Mouse (Mus musculus) megakaryocyte, embryonic 14.5 days (primary cell): ENCODE data around the gene Perm1. TPM values are rescaled to one million over a fixed set of nuclear protein-coding genes. Genes with fewer than 3 reads are reported as not detected.

Source experiments
- H3K27me3 ChIP-seq: replicated peaks from 2 replicates; pipeline ENCODE3; 2012; ENCODE audit warnings: inconsistent platforms
- H3K36me3 ChIP-seq: replicated peaks from 2 replicates; pipeline ENCODE3; 2012; ENCODE audit warnings: low read length, inconsistent platforms, mixed read lengths
- H3K4me1 ChIP-seq: 2 replicates; pipeline ENCODE4 v1.6.1; 2012; ENCODE audit warnings: inconsistent platforms
- H3K4me3 ChIP-seq: replicated peaks from 2 replicates; pipeline ENCODE3; 2012; ENCODE audit warnings: moderate library complexity, mild to moderate bottlenecking, inconsistent platforms
- H3K9me3 ChIP-seq: 2 replicates; pipeline ENCODE4 v1.6.1; 2012; ENCODE audit warnings: inconsistent platforms
- FLI1 ChIP-seq: IDR thresholded peaks from 2 replicates; pipeline ENCODE4 v1.6.1; 2012; ENCODE audit warnings: low read length, inconsistent platforms, mixed read lengths
- GATA1 ChIP-seq: IDR thresholded peaks from 3 replicates; pipeline ENCODE4 v1.6.1; 2012; ENCODE audit warnings: mixed read lengths, low read length, inconsistent platforms, borderline replicate concordance
- polyA plus RNA-seq: library from polyadenylated mRNA; stranded (reverse); fragments of >175 nt; gene quantifications from 2 replicates; pipeline ENCODE4 v1.2.3, GENCODE M21; 2012; ENCODE audit warnings: low replicate concordance; ENCODE audit not compliant: insufficient read depth

Perm1 gene
- polyA plus RNA-seq, 1 experiment = not detected

GRCm38 (mm10) chr4:156185950-156186850 is 29.5 kb upstream of the Perm1 start:
- TF ChIP-seq GATA1 = no peak
- no peak for TF ChIP-seq FLI1
- H3K4me3 ChIP-seq = peak overlapping the region; percentile 64
- no peaks in the 10 kb centered on the region for H3K9me3 ChIP-seq
- H3K36me3 ChIP-seq = peaks cover 2% of the 10 kb centered on the region
- H3K27me3 ChIP-seq = peaks cover 81% of the 10 kb centered on the region
- peaks cover 40% of the 10 kb centered on the region for H3K4me1 ChIP-seq

- Histone ChIP-seq H3K27me3 (peaks cover 91% of the 10 kb centered on the region), H3K9me3 (no peaks in the 10 kb centered on the region), H3K36me3 (peaks cover 2% of the 10 kb centered on the region), H3K4me3 (no peak overlapping the region), H3K4me1 (peaks cover 43% of the 10 kb centered on the region)
- no peak for TF ChIP-seq FLI1
- no peak for TF ChIP-seq GATA1
Observed at GRCm38 (mm10) chr4:156188162-156188810, 27.4 kb upstream of the Perm1 start.

GRCm38 (mm10) chr4:156188811-156189323 is 26.8 kb upstream of the Perm1 start:
- Histone ChIP-seq H3K4me3 (no peak overlapping the region), H3K9me3 (no peaks in the 10 kb centered on the region), H3K36me3 (peaks cover 2% of the 10 kb centered on the region), H3K4me1 (peaks cover 37% of the 10 kb centered on the region), H3K27me3 (peaks cover 93% of the 10 kb centered on the region)
- TF ChIP-seq FLI1 (no peak), GATA1 (no peak)

- H3K4me1 ChIP-seq = peaks cover 28% of the 10 kb centered on the region
- TF ChIP-seq FLI1 (no peak), GATA1 (no peak)
- H3K4me3 ChIP-seq = no peak overlapping the region
- no peaks in the 10 kb centered on the region for H3K9me3 ChIP-seq
- H3K36me3 ChIP-seq = no peaks in the 10 kb centered on the region
- H3K27me3 ChIP-seq = peaks cover 94% of the 10 kb centered on the region
Observed at GRCm38 (mm10) chr4:156192421-156193199, 23.1 kb upstream of the Perm1 start.

- no peaks in the 10 kb centered on the region for H3K36me3 ChIP-seq
- H3K27me3 ChIP-seq = peaks cover 89% of the 10 kb centered on the region
- H3K4me1 ChIP-seq = peaks cover 32% of the 10 kb centered on the region
- no peaks in the 10 kb centered on the region for H3K9me3 ChIP-seq
- TF ChIP-seq FLI1 (no peak), GATA1 (no peak)
- H3K4me3 ChIP-seq = no peak overlapping the region
Observed at GRCm38 (mm10) chr4:156193200-156193590, 22.5 kb upstream of the Perm1 start.

- H3K27me3 ChIP-seq = peaks cover 83% of the 10 kb centered on the region
- H3K36me3 ChIP-seq = no peaks in the 10 kb centered on the region
- peaks cover 35% of the 10 kb centered on the region for H3K4me1 ChIP-seq
Observed at GRCm38 (mm10) chr4:156193906-156194305, 21.8 kb upstream of the Perm1 start.

GRCm38 (mm10) chr4:156194346-156194745 is 21.3 kb upstream of the Perm1 start:
- Histone ChIP-seq H3K4me1 (peaks cover 36% of the 10 kb centered on the region), H3K4me3 (no peak overlapping the region), H3K36me3 (no peaks in the 10 kb centered on the region), H3K27me3 (peaks cover 78% of the 10 kb centered on the region), H3K9me3 (no peaks in the 10 kb centered on the region)
- TF ChIP-seq GATA1 (no peak), FLI1 (no peak)

More at GRCm38 (mm10) chr4:156193906-156194305, 21.8 kb upstream of the Perm1 start:
- no peak overlapping the region for H3K4me3 ChIP-seq
- no peak for TF ChIP-seq FLI1
- H3K9me3 ChIP-seq = no peaks in the 10 kb centered on the region

GRCm38 (mm10) chr4:156195927-156196870 is 19.5 kb upstream of the Perm1 start:
- Histone ChIP-seq H3K9me3 (no peaks in the 10 kb centered on the region), H3K36me3 (peaks cover 3% of the 10 kb centered on the region), H3K4me3 (peak overlapping the region; percentile 97), H3K4me1 (peaks cover 54% of the 10 kb centered on the region), H3K27me3 (peaks cover 60% of the 10 kb centered on the region)
- TF ChIP-seq GATA1 = no peak
- TF ChIP-seq FLI1 = no peak
